Mouse (Mus musculus): Measurements from ENCODE around the gene Ms4a10. TPM values are rescaled to one million over a fixed set of nuclear protein-coding genes. Genes with fewer than 3 reads are reported as not detected.
A peak's percentile ranks its signal among the peaks of the same experiment; 100 is the strongest.

The Ms4a10 gene
- polyA plus RNA-seq, 1 experiment from 2014 or later, result not detected

DNA sequence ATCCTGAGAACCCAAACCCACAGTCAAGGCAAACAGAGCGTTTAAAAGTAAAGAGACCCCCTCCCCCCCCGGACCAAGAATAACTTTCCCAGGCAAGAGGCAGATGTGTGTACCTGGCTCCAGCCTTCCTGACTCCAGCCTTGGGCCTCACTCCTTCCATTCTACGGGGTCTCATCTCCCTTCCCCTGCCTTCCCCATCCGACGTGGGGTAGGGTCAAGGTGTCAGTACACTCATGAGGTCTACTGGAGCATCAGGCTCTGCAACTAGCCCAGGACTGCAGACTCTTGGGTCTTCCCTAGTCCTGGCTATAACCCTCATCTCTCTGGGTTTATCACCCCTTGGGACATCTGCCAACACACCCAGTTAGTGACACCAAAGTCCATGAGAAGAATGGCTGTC is 5.7 kb upstream of the Ms4a10 start:
- Histone ChIP-seq H3K4me1 (0 out of 2 replicates have a peak, but pooled peaks cover 5% of the 10 kb centered on the region), H3K27me3 (no peaks in the 10 kb centered on the region), H3K9ac (no peak overlapping the region), H3K4me2 (no peak overlapping the region), H3K36me3 (no peaks in the 10 kb centered on the region), H3K4me3 (no peak overlapping the region), H3K9me3 (no peaks in the 10 kb centered on the region), H3K27ac (no peak overlapping the region)
- ATAC-seq (ENCODE audit: borderline replicate concordance, extremely low read depth, low FRiP score, low TSS enrichment), result no peak
- WGBS, result 83% methylated on average over 5 of the region's 5 CpGs

DNA sequence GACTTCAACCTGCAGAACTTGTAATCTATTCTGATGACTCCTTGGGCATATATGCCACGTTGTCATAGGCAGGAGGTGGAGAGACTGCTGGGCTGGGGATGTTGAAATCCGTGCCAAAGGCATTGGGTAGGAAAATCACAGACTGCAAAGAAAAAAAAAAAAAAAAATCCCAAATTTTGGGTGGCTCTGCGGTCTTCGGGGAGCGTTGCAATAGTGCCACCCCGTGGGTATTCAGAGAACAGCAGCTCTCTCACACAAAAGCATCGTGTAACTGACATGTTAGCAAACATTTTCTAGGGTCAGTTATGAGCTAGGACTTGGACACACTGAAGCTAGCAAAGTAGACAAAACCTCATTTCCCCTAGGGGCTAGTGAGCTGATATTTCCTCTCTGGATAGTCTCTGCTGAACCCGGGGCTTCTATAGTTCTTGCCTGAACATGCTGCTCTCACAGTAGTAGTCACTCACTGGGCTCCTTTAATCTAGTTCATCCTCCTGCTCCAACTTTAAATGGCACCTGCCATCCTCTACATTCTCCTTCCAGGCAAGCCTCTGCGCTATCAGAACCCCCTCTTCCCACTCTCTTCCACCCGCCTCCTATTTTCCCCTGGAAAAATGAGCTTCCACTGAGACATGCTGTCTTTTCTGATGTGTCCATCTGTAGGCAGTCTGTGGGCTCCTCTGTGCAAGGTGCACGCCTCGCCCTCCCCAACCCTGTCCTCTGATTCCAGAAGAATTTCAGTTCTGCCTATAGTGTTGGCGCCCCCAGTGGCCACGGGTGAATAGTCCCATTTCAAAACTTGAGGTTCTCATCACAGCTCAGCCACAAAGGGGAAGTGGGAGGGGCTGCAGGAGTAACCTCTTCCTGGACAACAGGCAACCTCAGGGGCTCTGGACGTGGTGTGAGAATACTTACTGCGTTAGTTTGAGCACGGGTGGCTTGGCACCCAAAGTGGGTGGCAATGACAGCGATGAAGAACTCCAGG is 5.0 kb upstream of the Ms4a10 start:
- peak; percentile 47; the same call in 1 of the 2 replicates for ATAC-seq (ENCODE audit: borderline replicate concordance, extremely low read depth, low FRiP score, low TSS enrichment)
- H3K9me3 ChIP-seq, result no peaks in the 10 kb centered on the region
- H3K4me2 ChIP-seq, result peak overlapping the region; percentile 31; the same call in 1 of the 2 replicates
- no peak overlapping the region for H3K9ac ChIP-seq
- H3K4me3 ChIP-seq, result no peak overlapping the region
- no peaks in the 10 kb centered on the region for H3K36me3 ChIP-seq
- H3K4me1 ChIP-seq, result peaks cover 7% of the 10 kb centered on the region
- H3K27ac ChIP-seq, result no peak overlapping the region
- 11% methylated on average over 18 of the region's 18 CpGs for WGBS
- no peaks in the 10 kb centered on the region for H3K27me3 ChIP-seq

DNA sequence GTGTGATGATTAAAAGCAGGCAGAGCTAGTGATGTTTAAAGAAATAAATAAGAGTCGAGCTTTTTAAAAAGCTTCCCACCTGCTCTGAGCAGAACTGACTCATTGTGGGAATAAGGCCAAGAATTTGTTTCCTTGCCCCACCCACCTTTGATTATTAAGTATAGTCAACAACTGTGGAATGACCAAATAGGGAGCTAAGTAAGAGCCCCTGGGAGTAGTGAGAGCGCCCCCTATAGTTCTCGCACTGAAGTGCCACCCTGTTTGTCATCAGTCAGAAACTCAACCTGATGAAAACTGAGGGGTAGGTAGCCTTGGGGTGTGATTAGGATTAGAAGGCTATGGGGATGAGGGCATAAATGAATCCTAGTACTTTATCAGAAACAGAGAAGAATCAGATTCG is 1.8 kb upstream of the Ms4a10 start:
- ATAC-seq (ENCODE audit: borderline replicate concordance, extremely low read depth, low FRiP score, low TSS enrichment), result no peak
- 34% methylated on average over 4 of the region's 4 CpGs for WGBS

DNA sequence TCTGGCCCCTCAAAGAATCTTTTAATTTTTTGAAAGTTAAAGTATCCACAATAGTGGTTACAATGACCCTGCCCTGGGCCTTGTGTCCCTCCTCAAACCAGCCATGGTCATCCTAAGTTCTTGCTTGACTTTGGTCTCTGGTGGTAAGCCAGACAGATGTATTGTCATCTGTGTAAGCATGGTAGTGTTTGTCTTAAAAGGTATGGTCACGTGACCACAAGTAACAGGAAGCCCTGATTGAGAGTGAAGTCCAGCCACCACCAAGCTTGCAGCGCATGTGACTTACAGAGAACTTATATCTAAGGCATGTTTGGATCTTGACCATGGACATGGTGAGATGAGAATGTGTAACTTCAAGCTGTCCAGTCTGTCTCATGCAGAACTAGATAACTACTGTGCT is 717 bp upstream of the Ms4a10 start:
- WGBS, result 77% methylated on average over 2 of the region's 2 CpGs

More for the DNA sequence above, 1.8 kb upstream of the Ms4a10 start:
- H3K27me3 ChIP-seq, result no peaks in the 10 kb centered on the region
- H3K36me3 ChIP-seq, result no peaks in the 10 kb centered on the region
- no peak overlapping the region for H3K9ac ChIP-seq
- H3K27ac ChIP-seq, result no peak overlapping the region
- H3K9me3 ChIP-seq, result no peaks in the 10 kb centered on the region
- no peak overlapping the region for H3K4me3 ChIP-seq
- H3K4me2 ChIP-seq, result no peak overlapping the region
- H3K4me1 ChIP-seq, result peaks cover 15% of the 10 kb centered on the region

DNA sequence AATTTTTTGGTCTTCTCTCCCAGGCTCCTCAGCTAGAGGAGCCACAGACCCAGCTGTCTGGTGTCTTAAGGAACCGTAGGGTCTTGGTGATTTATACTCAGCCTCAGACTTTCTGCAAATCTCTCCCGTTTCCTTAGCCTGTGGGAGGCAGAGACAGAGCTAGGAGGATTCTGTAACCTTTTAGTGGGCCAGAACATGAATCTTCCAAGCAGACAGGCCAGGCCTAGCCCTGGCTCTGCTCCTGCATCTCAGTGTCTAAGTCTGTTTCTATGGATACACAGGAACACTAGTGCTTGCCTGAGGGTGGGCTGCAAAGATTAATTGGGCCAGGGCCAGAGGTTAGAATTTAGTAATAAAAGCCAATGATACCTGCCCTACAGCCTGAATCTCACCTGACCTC is 1.3 kb downstream of the Ms4a10 start:
- no peak for ATAC-seq (ENCODE audit: borderline replicate concordance, extremely low read depth, low FRiP score, low TSS enrichment)
- no peaks in the 10 kb centered on the region for H3K9me3 ChIP-seq
- no peaks in the 10 kb centered on the region for H3K36me3 ChIP-seq
- H3K27me3 ChIP-seq, result no peaks in the 10 kb centered on the region
- no peak overlapping the region for H3K27ac ChIP-seq
- no peak overlapping the region for H3K9ac ChIP-seq
- peaks cover 10% of the 10 kb centered on the region for H3K4me1 ChIP-seq
- 41% methylated on average over 2 of the region's 2 CpGs for WGBS
- no peak overlapping the region for H3K4me2 ChIP-seq
- H3K4me3 ChIP-seq, result no peak overlapping the region

More for the DNA sequence above, 717 bp upstream of the Ms4a10 start:
- H3K27me3 ChIP-seq, result no peaks in the 10 kb centered on the region
- H3K4me2 ChIP-seq, result no peak overlapping the region
- ATAC-seq (ENCODE audit: borderline replicate concordance, extremely low read depth, low FRiP score, low TSS enrichment), result no peak
- peaks cover 15% of the 10 kb centered on the region for H3K4me1 ChIP-seq
- no peak overlapping the region for H3K9ac ChIP-seq
- H3K36me3 ChIP-seq, result no peaks in the 10 kb centered on the region
- no peak overlapping the region for H3K27ac ChIP-seq
- no peak overlapping the region for H3K4me3 ChIP-seq
- no peaks in the 10 kb centered on the region for H3K9me3 ChIP-seq

DNA sequence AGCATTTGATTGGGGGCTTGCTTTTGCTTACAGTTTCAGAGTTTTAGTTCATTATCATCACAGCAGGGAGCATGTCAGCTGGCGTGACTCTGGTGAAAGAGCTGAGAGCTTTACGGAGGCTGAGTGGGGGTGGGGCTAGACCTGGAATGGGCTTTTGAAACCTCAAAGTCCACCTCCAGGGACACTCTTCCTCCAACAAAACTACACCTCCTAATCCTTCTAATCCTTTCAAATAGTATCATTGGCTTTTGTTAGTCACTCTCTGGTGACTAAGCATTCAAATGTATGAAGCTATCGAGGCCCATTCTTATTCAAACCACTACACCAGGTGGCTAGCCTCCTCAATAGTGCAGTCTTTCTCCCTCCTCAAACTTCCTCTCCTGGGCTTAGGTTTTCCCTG is 1.8 kb downstream of the Ms4a10 start:
- Histone ChIP-seq H3K4me3 (no peak overlapping the region), H3K4me2 (no peak overlapping the region), H3K4me1 (peaks cover 10% of the 10 kb centered on the region), H3K27ac (no peak overlapping the region), H3K9ac (no peak overlapping the region), H3K27me3 (no peaks in the 10 kb centered on the region), H3K36me3 (no peaks in the 10 kb centered on the region), H3K9me3 (no peaks in the 10 kb centered on the region)
- ATAC-seq (ENCODE audit: borderline replicate concordance, extremely low read depth, low FRiP score, low TSS enrichment), result no peak
- WGBS, result 65% methylated on average over 3 of the region's 3 CpGs

DNA sequence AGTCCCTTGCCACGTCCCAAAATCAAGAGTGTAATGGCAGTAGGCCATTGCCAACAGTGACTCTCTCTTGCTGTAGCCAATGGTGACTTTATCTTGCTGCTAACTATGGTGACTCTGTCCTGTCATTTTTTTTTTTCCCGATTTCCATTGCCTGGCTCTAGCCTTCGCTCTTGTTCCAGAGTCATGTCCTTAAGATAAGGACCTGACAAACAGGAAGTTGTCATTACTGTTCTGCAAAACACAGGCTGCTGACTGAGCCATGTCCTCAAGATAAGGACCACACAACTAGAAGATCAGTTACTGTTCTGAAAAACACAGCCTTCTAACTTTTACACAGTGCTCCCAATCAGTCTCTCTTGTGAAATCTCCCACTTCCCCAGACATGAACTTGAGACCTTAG is 4.0 kb downstream of the Ms4a10 start:
- H3K36me3 ChIP-seq, result no peaks in the 10 kb centered on the region
- peaks cover 10% of the 10 kb centered on the region for H3K4me1 ChIP-seq
- no peak overlapping the region for H3K4me2 ChIP-seq
- no peak overlapping the region for H3K9ac ChIP-seq
- H3K27me3 ChIP-seq, result no peaks in the 10 kb centered on the region
- no peak overlapping the region for H3K4me3 ChIP-seq
- H3K9me3 ChIP-seq, result no peaks in the 10 kb centered on the region
- no peak for ATAC-seq (ENCODE audit: borderline replicate concordance, extremely low read depth, low FRiP score, low TSS enrichment)
- WGBS, result 54% methylated on average over 3 of the region's 3 CpGs
- no peak overlapping the region for H3K27ac ChIP-seq

DNA sequence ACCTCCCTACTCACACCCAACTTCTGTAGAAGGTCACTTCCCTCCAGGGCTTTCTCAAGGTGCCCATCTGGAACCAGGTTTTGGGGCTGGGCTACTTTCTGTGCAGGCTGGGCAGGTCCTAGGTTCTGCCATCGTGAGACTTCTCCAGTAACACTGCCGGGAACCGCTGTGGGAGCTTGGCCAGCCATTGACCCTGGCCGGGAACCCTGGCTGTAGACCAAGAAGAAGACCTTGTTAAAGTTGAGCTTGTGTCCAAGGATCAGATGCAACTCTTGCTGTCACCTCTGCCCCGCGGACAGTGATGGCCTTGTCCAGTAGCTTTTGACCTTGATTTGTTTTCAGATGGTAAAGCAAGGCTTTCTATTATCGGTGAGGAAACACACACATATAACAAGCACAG is 5.9 kb downstream of the Ms4a10 start:
- Histone ChIP-seq H3K9ac (no peak overlapping the region), H3K36me3 (no peaks in the 10 kb centered on the region), H3K27ac (no peak overlapping the region), H3K27me3 (no peaks in the 10 kb centered on the region), H3K4me1 (no peaks in the 10 kb centered on the region), H3K4me3 (no peak overlapping the region), H3K4me2 (no peak overlapping the region), H3K9me3 (no peaks in the 10 kb centered on the region)
- no peak for ATAC-seq (ENCODE audit: borderline replicate concordance, extremely low read depth, low FRiP score, low TSS enrichment)
- WGBS, result 82% methylated on average over 7 of the region's 7 CpGs

DNA sequence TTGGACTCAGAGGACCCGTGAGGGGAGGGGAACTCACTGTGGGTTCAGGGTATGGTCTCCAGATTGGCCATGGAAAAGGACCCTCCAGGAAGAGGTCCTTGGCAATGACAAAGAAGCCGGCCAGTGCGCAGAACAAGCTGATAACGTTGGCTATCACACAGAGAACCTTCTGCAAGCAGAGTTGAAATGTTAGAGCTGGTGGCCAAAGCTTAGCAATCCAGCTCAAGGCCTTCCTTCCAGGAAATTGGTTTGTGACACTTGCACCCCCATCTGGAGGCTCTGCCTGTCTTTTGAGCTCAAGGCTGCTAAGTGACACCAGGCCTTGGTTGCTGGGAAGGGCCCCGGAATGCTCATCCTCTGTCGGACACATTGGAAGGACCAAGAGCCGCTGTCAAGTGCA is 8.7 kb downstream of the Ms4a10 start:
- H3K27me3 ChIP-seq, result no peaks in the 10 kb centered on the region
- no peak overlapping the region for H3K4me2 ChIP-seq
- H3K4me1 ChIP-seq, result no peaks in the 10 kb centered on the region
- H3K4me3 ChIP-seq, result no peak overlapping the region
- H3K9ac ChIP-seq, result no peak overlapping the region
- 82% methylated on average over 7 of the region's 7 CpGs for WGBS
- H3K9me3 ChIP-seq, result no peaks in the 10 kb centered on the region
- no peak for ATAC-seq (ENCODE audit: borderline replicate concordance, extremely low read depth, low FRiP score, low TSS enrichment)
- no peak overlapping the region for H3K27ac ChIP-seq
- H3K36me3 ChIP-seq, result no peaks in the 10 kb centered on the region

DNA sequence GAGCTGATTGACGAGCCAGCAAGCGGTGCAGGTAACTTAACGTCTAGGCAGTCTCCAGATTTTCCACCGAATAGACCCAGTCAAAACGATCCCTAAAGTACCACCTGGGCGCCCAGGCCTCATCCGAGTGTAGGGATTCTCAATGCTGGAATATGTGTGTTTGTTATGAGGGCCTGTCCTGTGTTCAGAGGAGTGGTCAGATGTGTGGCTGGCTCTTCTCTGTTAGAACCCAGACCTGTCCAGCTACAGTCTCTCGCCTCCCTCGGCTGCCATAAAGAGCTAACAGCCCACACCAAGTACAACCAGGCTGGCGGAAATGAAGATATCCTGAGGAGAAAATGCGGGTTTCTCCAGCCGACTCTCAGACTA is 14.5 kb downstream of the Ms4a10 start:
- WGBS, result 36% methylated on average over 12 of the region's 12 CpGs
- ATAC-seq (ENCODE audit: borderline replicate concordance, extremely low read depth, low FRiP score, low TSS enrichment), result 0 out of 2 replicates have a peak, but pooled peaks have one; percentile 28

DNA sequence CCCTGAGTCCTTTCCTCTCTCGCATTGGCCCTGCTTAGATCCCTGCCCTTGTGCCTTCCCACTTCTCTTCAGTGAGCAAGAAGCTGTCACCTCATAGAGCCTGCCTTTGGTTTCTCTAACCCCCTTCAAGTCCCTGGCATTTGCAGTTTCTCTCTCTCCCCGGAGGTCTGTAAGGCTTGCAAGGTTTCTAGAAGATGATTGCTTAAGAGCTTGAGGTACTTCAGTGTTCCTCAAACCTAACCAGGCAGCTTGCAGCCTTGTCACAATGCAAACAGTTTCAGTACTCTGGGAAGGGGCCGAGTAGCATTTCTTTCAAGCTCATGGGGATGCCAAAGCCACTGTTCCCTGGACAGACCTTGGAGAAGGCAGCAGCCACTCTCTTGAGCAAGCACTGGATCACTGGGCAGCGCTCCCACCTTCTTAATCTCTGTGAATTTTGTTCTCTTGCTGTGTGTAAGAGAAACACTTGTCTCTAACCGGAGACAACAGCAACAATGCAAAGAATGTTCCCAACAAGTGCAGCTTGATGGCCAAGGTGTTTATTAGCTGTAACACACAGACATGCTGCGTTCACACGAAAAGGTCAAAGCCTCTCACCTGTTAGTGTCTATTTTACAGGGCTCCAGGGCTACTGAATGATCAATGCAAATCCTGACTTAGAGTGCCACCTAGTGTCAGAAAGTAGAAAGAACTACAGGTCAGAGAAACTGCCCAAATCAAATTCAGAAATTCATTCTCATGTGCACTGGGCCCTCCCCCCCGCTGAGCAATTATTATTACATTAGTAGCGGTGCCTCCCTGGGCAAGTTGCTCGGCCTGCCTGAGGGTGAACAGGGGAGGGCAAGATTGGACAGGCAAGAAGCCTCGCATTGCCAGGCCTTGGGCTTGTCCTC is 15.1 kb downstream of the Ms4a10 start:
- Histone ChIP-seq H3K9me3 (no peaks in the 10 kb centered on the region), H3K27me3 (peaks cover 4% of the 10 kb centered on the region; the same call in 1 of the 2 replicates), H3K27ac (peak overlapping the region; percentile 9; the same call in 1 of the 2 replicates), H3K36me3 (no peaks in the 10 kb centered on the region), H3K4me1 (peaks cover 2% of the 10 kb centered on the region; the same call in 1 of the 2 replicates), H3K4me3 (no peak overlapping the region), H3K4me2 (no peak overlapping the region), H3K9ac (no peak overlapping the region)
- 20% methylated on average over 11 of the region's 11 CpGs for WGBS
- ATAC-seq (ENCODE audit: borderline replicate concordance, extremely low read depth, low FRiP score, low TSS enrichment), result peak; percentile 66; the same call in 1 of the 2 replicates

More for the DNA sequence above, 14.5 kb downstream of the Ms4a10 start:
- Histone ChIP-seq H3K27ac (no peak overlapping the region), H3K9ac (no peak overlapping the region), H3K36me3 (no peaks in the 10 kb centered on the region), H3K27me3 (peaks cover 4% of the 10 kb centered on the region; the same call in 1 of the 2 replicates), H3K4me1 (peaks cover 2% of the 10 kb centered on the region; the same call in 1 of the 2 replicates), H3K9me3 (no peaks in the 10 kb centered on the region), H3K4me2 (no peak overlapping the region), H3K4me3 (no peak overlapping the region)
